Mouse (Mus musculus) thymus, adult 2 months (tissue): ENCODE measurements around the gene Cmah. TPM values are rescaled to one million over a fixed set of nuclear protein-coding genes. Genes with fewer than 3 reads are reported as not detected.
A peak's percentile ranks its signal among the peaks of the same experiment; 100 is the strongest.

Experiments
- DNase-seq: peaks from one replicate; pipeline ENCODE4 v3.0.0; 2021
- H3K27ac ChIP-seq: fragments of 200-500 bp; 2 replicates; pipeline ENCODE4 v1.5.1; 2012; ENCODE audit warnings: low read length, control low read depth; ENCODE audit not compliant: control insufficient read depth, insufficient read depth
- H3K27me3 ChIP-seq: fragments of 200-500 bp; 2 replicates; pipeline ENCODE4 v1.6.1; 2012; ENCODE audit warnings: mild to moderate bottlenecking, low read length, moderate library complexity, mixed read lengths; ENCODE audit not compliant: control insufficient read depth, insufficient read depth
- H3K36me3 ChIP-seq: fragments of 200-500 bp; 2 replicates; pipeline ENCODE4 v1.6.1; 2012; ENCODE audit warnings: mild to moderate bottlenecking, low read length, moderate library complexity; ENCODE audit not compliant: control insufficient read depth, insufficient read depth
- H3K4me1 ChIP-seq: fragments of 200-500 bp; replicated peaks from 2 replicates; pipeline ENCODE4 v1.6.1; 2012; ENCODE audit warnings: low read length; ENCODE audit not compliant: control insufficient read depth, insufficient read depth
- H3K4me3 ChIP-seq: fragments of 200-500 bp; 2 replicates; pipeline ENCODE4 v1.5.1; 2012; ENCODE audit warnings: mild to moderate bottlenecking, low read length, control low read depth, moderate library complexity; ENCODE audit not compliant: control insufficient read depth, insufficient read depth
- CTCF ChIP-seq: fragments of 200-500 bp; IDR thresholded peaks from 2 replicates; pipeline ENCODE4 v1.5.1; 2012; ENCODE audit warnings: mild to moderate bottlenecking, control low read depth, low read length, moderate library complexity, borderline replicate concordance; ENCODE audit not compliant: control insufficient read depth, poor library complexity, insufficient read depth; ENCODE audit errors: extremely low read depth
- POLR2A ChIP-seq: fragments of 200-500 bp; IDR thresholded peaks from 2 replicates; pipeline ENCODE4 v1.6.1; 2012; ENCODE audit warnings: mild to moderate bottlenecking, low read length, control low read depth, moderate library complexity; ENCODE audit not compliant: control insufficient read depth, poor library complexity, insufficient read depth; ENCODE audit errors: extremely low read depth
- WGBS: fragments of 180-500 bp; shearing (Covaris S2); methylation state at CpG from one replicate; pipeline ENCODE4 v1.1.7; 2018; 5-methylcytosine and 5-hydroxymethylcytosine counted together
- polyA plus RNA-seq: library from polyadenylated mRNA; depleted of rRNA; stranded (reverse); fragments of >200 nt; gene quantifications from 2 replicates; pipeline ENCODE4 v1.2.3, GENCODE M21; 2012; rRNA removed

The Cmah gene
- 14.7 and 15.0 TPM in 2 replicates for polyA plus RNA-seq

GRCm38 (mm10) chr13:24327201-24327600 is at the start of gene Cmah:
Gene Cmah (plus strand): TSS chr13:24327404.
- Histone ChIP-seq H3K4me3 (no peak within 1 kb of the TSS), H3K4me1 (0 out of 2 replicates have a peak, but pooled peaks cover 4% of the 10 kb centered on the region), H3K27me3 (no peaks in the 10 kb centered on the region), H3K36me3 (no peaks in the 10 kb centered on the region), H3K27ac (no peak within 1 kb of the TSS)
- DNase-seq, result no peak
- WGBS, result 70% methylated on average over 5 of the region's 5 CpGs
- no peak for TF ChIP-seq CTCF

DNA sequence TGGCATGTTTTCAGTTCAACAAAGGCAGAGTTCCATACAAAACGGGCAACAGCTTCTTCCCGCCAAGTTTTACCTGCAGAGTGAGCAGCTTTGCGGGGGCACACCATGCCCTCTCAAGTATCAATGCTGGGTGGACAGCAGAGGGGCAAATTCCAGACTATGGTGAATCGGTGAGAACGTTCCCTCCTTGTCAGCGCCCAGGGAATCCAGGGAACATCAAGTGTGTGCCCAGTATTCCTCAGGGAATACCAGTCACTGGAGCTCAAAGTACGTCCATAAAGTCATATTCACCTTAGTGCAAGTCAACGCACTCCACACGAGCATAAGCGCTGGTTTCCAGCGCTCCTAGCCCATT is 47.8 kb upstream of the Cmah start:
- no peak overlapping the region for H3K4me3 ChIP-seq
- H3K4me1 ChIP-seq, result peaks cover 3% of the 10 kb centered on the region
- no peak for TF ChIP-seq CTCF
- TF ChIP-seq POLR2A, result no peak
- H3K27ac ChIP-seq, result no peak overlapping the region
- DNase-seq, result no peak
- WGBS, result 95% methylated on average over 11 of the region's 11 CpGs
- H3K36me3 ChIP-seq, result no peaks in the 10 kb centered on the region
- H3K27me3 ChIP-seq, result peaks cover 5% of the 10 kb centered on the region

GRCm38 (mm10) chr13:24279762-24280438 is 47.3 kb upstream of the Cmah start:
- H3K27me3 ChIP-seq, result peaks cover 5% of the 10 kb centered on the region
- no peak for TF ChIP-seq POLR2A
- no peak for TF ChIP-seq CTCF
- H3K4me1 ChIP-seq, result peaks cover 3% of the 10 kb centered on the region
- DNase-seq, result no peak
- H3K36me3 ChIP-seq, result no peaks in the 10 kb centered on the region
- WGBS, result 35% methylated on average over 21 of the region's 21 CpGs
- peak overlapping the region; percentile 10; the same call in 1 of the 2 replicates for H3K4me3 ChIP-seq
- no peak overlapping the region for H3K27ac ChIP-seq

DNA sequence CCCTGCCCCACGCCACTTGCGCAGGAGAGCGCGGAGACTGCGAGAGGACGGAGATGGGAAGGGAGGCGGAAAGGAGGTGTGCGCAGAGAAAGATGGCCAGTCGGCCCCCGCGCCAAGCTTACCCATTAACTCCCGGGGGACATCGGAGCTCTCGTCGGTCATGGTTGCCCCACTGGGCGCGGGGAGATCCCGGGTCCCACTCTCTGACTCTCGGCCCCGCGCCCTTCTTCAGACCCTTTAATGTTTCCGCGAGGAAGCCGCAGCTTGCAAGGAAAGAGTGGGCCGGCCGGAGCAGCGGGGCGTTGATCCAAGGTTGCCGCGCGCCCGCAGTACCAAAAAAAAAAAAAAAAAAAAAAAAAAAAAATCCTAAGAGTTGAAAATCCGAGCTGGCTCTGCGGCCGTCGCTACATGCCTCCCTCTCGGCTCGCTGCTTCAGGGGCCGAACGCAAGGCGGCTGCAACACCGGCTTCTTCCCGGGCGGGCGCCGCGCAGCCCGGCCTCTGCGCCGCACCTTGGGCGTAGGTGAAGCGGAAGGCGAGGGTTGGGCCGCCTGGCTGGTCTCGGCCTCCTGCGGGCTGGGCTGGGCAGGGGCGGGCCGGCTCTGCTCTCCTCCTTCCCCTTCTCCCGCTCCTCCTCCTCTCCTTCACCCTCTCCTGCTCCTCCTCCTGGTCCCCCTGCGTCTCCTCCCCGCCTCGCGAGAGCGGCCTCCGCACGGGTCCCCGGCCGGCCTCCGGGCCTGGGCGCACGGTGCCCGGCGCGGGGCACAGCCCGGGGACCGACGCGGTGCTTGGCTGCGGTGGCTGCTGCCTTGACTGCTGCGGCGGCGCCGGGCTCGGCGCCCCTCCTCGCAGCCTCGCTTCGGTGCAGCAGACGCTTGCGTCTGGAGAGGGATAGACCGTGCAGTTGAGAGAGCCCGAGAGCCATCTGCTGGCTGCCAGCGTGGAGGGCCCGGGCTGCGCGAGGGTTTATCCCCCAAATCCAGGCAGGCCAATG is 46.5 kb upstream of the Cmah start, which contains the start of gene Carmil1:
Carmil1 (minus strand) TSS at position 357 of the 993 bp plus-strand sequence.
- Histone ChIP-seq H3K27ac (no peak within 1 kb of the TSS), H3K4me3 (peak within 1 kb of the TSS; percentile 55), H3K36me3 (no peaks in the 10 kb centered on the region), H3K27me3 (peaks cover 5% of the 10 kb centered on the region), H3K4me1 (peaks cover 3% of the 10 kb centered on the region)
- 1% methylated on average over 95 of the region's 96 CpGs for WGBS
- no peak for TF ChIP-seq POLR2A
- peak; percentile 54; the same call in 1 of the 2 replicates for TF ChIP-seq CTCF
- DNase-seq, result peak; percentile 71

DNA sequence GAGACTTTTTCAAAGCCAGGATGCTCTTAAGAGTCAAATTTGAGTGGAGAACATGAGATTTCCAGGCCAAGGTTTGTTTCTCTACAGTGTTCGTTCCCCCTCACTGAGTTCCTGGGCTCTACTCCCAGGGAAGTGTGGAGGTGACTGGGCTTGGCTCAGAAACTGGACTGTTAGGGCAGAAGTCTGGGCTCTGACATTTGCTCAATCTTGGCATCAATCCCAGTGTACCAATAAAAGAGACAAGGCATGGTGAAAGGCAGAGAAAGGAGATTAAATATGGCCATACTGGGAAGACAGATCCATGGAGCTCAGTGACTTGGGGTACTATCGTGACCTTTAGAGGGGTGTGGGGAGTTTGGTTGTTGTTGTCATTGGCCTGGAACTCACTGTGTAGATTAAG is 39.8 kb upstream of the Cmah start:
- Histone ChIP-seq H3K27me3 (no peaks in the 10 kb centered on the region), H3K27ac (no peak overlapping the region), H3K4me3 (no peak overlapping the region), H3K36me3 (no peaks in the 10 kb centered on the region), H3K4me1 (no peaks in the 10 kb centered on the region)
- 95% methylated on average over 2 of the region's 2 CpGs for WGBS
- no peak for TF ChIP-seq POLR2A
- no peak for TF ChIP-seq CTCF
- no peak for DNase-seq

DNA sequence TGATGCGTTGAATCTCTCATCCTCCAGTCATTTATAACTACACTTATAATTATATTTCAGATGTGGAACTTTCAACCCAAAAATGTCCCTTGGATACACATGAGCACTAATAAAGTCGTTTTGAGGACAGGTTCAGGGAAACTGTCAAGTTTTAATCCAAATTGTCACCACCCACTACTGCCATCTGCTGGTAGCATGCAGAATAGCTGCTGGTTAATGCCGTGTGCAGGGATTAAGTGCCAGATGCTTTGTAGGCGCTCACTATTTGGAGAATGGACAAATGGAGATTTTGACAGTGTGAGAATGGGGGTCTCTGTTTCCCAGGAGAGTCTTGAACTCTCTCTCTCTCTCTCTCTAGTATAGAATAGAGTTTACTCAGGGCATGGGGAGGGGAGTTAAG is 30.0 kb upstream of the Cmah start:
- Histone ChIP-seq H3K36me3 (no peaks in the 10 kb centered on the region), H3K4me1 (0 out of 2 replicates have a peak, but pooled peaks cover 2% of the 10 kb centered on the region), H3K27me3 (no peaks in the 10 kb centered on the region), H3K27ac (no peak overlapping the region), H3K4me3 (no peak overlapping the region)
- peak; percentile 40 for DNase-seq
- 16% methylated on average over 4 of the region's 4 CpGs for WGBS
- TF ChIP-seq CTCF (no peak), POLR2A (no peak)
